Mouse (Mus musculus) adipocyte (in vitro differentiated cells): ENCODE data around the gene Dync1i1.

Experiments
- DNase-seq: peaks from one replicate; pipeline ENCODE4 v3.0.0-alpha.2; 2016; ENCODE audit warnings: low spot score

The Dync1i1 gene

GRCm38 (mm10) chr6:6067201-6067600 lies 341.8 kb downstream of the Dync1i1 start:
- DNase-seq = no peak

- DNase-seq = no peak
Measured at GRCm38 (mm10) chr6:6070015-6070414, 344.6 kb downstream of the Dync1i1 start.

GRCm38 (mm10) chr6:6071038-6071437 lies 345.6 kb downstream of the Dync1i1 start:
- no peak for DNase-seq

GRCm38 (mm10) chr6:6075940-6076447 lies 350.6 kb downstream of the Dync1i1 start:
- no peak for DNase-seq

GRCm38 (mm10) chr6:6077234-6077633 lies 351.8 kb downstream of the Dync1i1 start:
- no peak for DNase-seq
